Mouse (Mus musculus): ENCODE results near the gene 4930469K13Rik. TPM values are rescaled to one million over a fixed set of nuclear protein-coding genes. Genes with fewer than 3 reads are reported as not detected.

The 4930469K13Rik gene
- polyA plus RNA-seq, 1 experiment, result 0.16 TPM

- DNase-seq, result peak; percentile 57
- 46% methylated on average over 15 of the region's 15 CpGs for WGBS
These were observed 24.6 kb downstream of the 4930469K13Rik start for GRCm38 (mm10) chr11:34073776-34074175.

GRCm38 (mm10) chr11:34072309-34072708 is 26.0 kb downstream of the 4930469K13Rik start:
- no peaks in the 10 kb centered on the region for H3K27me3 ChIP-seq (ENCODE audit: control insufficient read depth, insufficient read depth, low read length)
- peaks cover 32% of the 10 kb centered on the region for H3K4me1 ChIP-seq (replicated peaks; ENCODE audit: control insufficient read depth, insufficient read depth, low read length)
- peaks cover 94% of the 10 kb centered on the region for H3K36me3 ChIP-seq (ENCODE audit: control insufficient read depth, insufficient read depth, low read length)
- TF ChIP-seq CTCF (IDR thresholded peaks at IDR 0.05; ENCODE audit: borderline replicate concordance, control insufficient read depth, extremely low read depth, insufficient read depth, low read length, poor library complexity), result no peak
- no peak for TF ChIP-seq POLR2A (IDR thresholded peaks at IDR 0.05; ENCODE audit: control insufficient read depth, extremely low read depth, insufficient read depth, low read length, poor library complexity)
- 39% methylated on average over 4 of the region's 4 CpGs for WGBS
- DNase-seq, result no peak
- no peak overlapping the region for H3K4me3 ChIP-seq (ENCODE audit: control insufficient read depth, insufficient read depth, low read length)
- peak overlapping the region; percentile 29; the same call in 1 of the 2 replicates for H3K27ac ChIP-seq (ENCODE audit: control insufficient read depth, insufficient read depth, low read length)

More at GRCm38 (mm10) chr11:34073776-34074175, 24.6 kb downstream of the 4930469K13Rik start:
- H3K27me3 ChIP-seq (ENCODE audit: control insufficient read depth, insufficient read depth, low read length), result no peaks in the 10 kb centered on the region
- no peak overlapping the region for H3K4me3 ChIP-seq (ENCODE audit: control insufficient read depth, insufficient read depth, low read length)
- H3K27ac ChIP-seq (ENCODE audit: control insufficient read depth, insufficient read depth, low read length), result no peak overlapping the region
- no peak for TF ChIP-seq POLR2A (IDR thresholded peaks at IDR 0.05; ENCODE audit: control insufficient read depth, extremely low read depth, insufficient read depth, low read length, poor library complexity)
- TF ChIP-seq CTCF (IDR thresholded peaks at IDR 0.05; ENCODE audit: borderline replicate concordance, control insufficient read depth, extremely low read depth, insufficient read depth, low read length, poor library complexity), result peak; percentile 94
- peaks cover 93% of the 10 kb centered on the region for H3K36me3 ChIP-seq (ENCODE audit: control insufficient read depth, insufficient read depth, low read length)
- H3K4me1 ChIP-seq (replicated peaks; ENCODE audit: control insufficient read depth, insufficient read depth, low read length), result peaks cover 33% of the 10 kb centered on the region

GRCm38 (mm10) chr11:34070596-34070995 is 27.8 kb downstream of the 4930469K13Rik start:
- no peak overlapping the region for H3K4me3 ChIP-seq (ENCODE audit: control insufficient read depth, insufficient read depth, low read length)

GRCm38 (mm10) chr11:34063702-34064485 is 34.5 kb downstream of the 4930469K13Rik start:
- peaks cover 61% of the 10 kb centered on the region for H3K4me1 ChIP-seq (replicated peaks; ENCODE audit: control insufficient read depth, insufficient read depth, low read length)

More at GRCm38 (mm10) chr11:34070596-34070995, 27.8 kb downstream of the 4930469K13Rik start:
- peaks cover 41% of the 10 kb centered on the region for H3K4me1 ChIP-seq (replicated peaks; ENCODE audit: control insufficient read depth, insufficient read depth, low read length)
- peaks cover 89% of the 10 kb centered on the region for H3K36me3 ChIP-seq (ENCODE audit: control insufficient read depth, insufficient read depth, low read length)
- no peak for TF ChIP-seq CTCF (IDR thresholded peaks at IDR 0.05; ENCODE audit: borderline replicate concordance, control insufficient read depth, extremely low read depth, insufficient read depth, low read length, poor library complexity)
- TF ChIP-seq POLR2A (IDR thresholded peaks at IDR 0.05; ENCODE audit: control insufficient read depth, extremely low read depth, insufficient read depth, low read length, poor library complexity), result no peak
- H3K27ac ChIP-seq (ENCODE audit: control insufficient read depth, insufficient read depth, low read length), result no peak overlapping the region
- H3K27me3 ChIP-seq (ENCODE audit: control insufficient read depth, insufficient read depth, low read length), result no peaks in the 10 kb centered on the region
- DNase-seq, result no peak

GRCm38 (mm10) chr11:34063257-34063656 is 35.1 kb downstream of the 4930469K13Rik start:
- no peaks in the 10 kb centered on the region for H3K27me3 ChIP-seq (ENCODE audit: control insufficient read depth, insufficient read depth, low read length)
- TF ChIP-seq POLR2A (IDR thresholded peaks at IDR 0.05; ENCODE audit: control insufficient read depth, extremely low read depth, insufficient read depth, low read length, poor library complexity) (no peak), CTCF (IDR thresholded peaks at IDR 0.05; ENCODE audit: borderline replicate concordance, control insufficient read depth, extremely low read depth, insufficient read depth, low read length, poor library complexity) (no peak)
- peaks cover 53% of the 10 kb centered on the region for H3K36me3 ChIP-seq (ENCODE audit: control insufficient read depth, insufficient read depth, low read length)
- WGBS, result 15% methylated on average over 2 of the region's 2 CpGs
- H3K4me1 ChIP-seq (replicated peaks; ENCODE audit: control insufficient read depth, insufficient read depth, low read length), result peaks cover 57% of the 10 kb centered on the region
- H3K4me3 ChIP-seq (ENCODE audit: control insufficient read depth, insufficient read depth, low read length), result no peak overlapping the region
- DNase-seq, result no peak
- peak overlapping the region; percentile 95 for H3K27ac ChIP-seq (ENCODE audit: control insufficient read depth, insufficient read depth, low read length)

More at GRCm38 (mm10) chr11:34063702-34064485, 34.5 kb downstream of the 4930469K13Rik start:
- WGBS, result 5% methylated on average over 5 of the region's 5 CpGs
- no peak overlapping the region for H3K4me3 ChIP-seq (ENCODE audit: control insufficient read depth, insufficient read depth, low read length)
- peak; percentile 84 for DNase-seq
- no peaks in the 10 kb centered on the region for H3K27me3 ChIP-seq (ENCODE audit: control insufficient read depth, insufficient read depth, low read length)
- peaks cover 57% of the 10 kb centered on the region for H3K36me3 ChIP-seq (ENCODE audit: control insufficient read depth, insufficient read depth, low read length)
- TF ChIP-seq POLR2A (IDR thresholded peaks at IDR 0.05; ENCODE audit: control insufficient read depth, extremely low read depth, insufficient read depth, low read length, poor library complexity) (peak; percentile 58), CTCF (IDR thresholded peaks at IDR 0.05; ENCODE audit: borderline replicate concordance, control insufficient read depth, extremely low read depth, insufficient read depth, low read length, poor library complexity) (peak; percentile 59; the same call in 1 of the 2 replicates)
- H3K27ac ChIP-seq (ENCODE audit: control insufficient read depth, insufficient read depth, low read length), result peak overlapping the region; percentile 95

- no peaks in the 10 kb centered on the region for H3K27me3 ChIP-seq (ENCODE audit: control insufficient read depth, insufficient read depth, low read length)
- peaks cover 62% of the 10 kb centered on the region for H3K4me1 ChIP-seq (replicated peaks; ENCODE audit: control insufficient read depth, insufficient read depth, low read length)
- H3K27ac ChIP-seq (ENCODE audit: control insufficient read depth, insufficient read depth, low read length), result peak overlapping the region; percentile 95
- 89% methylated on average over 6 of the region's 6 CpGs for WGBS
- TF ChIP-seq CTCF (IDR thresholded peaks at IDR 0.05; ENCODE audit: borderline replicate concordance, control insufficient read depth, extremely low read depth, insufficient read depth, low read length, poor library complexity) (no peak), POLR2A (IDR thresholded peaks at IDR 0.05; ENCODE audit: control insufficient read depth, extremely low read depth, insufficient read depth, low read length, poor library complexity) (no peak)
- H3K36me3 ChIP-seq (ENCODE audit: control insufficient read depth, insufficient read depth, low read length), result peaks cover 53% of the 10 kb centered on the region
- DNase-seq, result no peak
- H3K4me3 ChIP-seq (ENCODE audit: control insufficient read depth, insufficient read depth, low read length), result no peak overlapping the region
These were observed 36.6 kb downstream of the 4930469K13Rik start for GRCm38 (mm10) chr11:34061740-34062139.
